Mouse (Mus musculus): ENCODE data around the gene Pcdh10. TPM values are rescaled to one million over a fixed set of nuclear protein-coding genes. Genes with fewer than 3 reads are reported as not detected.

Pcdh10 gene
- not detected for polyA plus RNA-seq (2014; fragmentation: Illumina TruSeq; extraction: RNeasy Lipid Tissue Mini Kit (QIAGEN cat#74804); ENCODE audit: low read depth, low replicate concordance)

DNA sequence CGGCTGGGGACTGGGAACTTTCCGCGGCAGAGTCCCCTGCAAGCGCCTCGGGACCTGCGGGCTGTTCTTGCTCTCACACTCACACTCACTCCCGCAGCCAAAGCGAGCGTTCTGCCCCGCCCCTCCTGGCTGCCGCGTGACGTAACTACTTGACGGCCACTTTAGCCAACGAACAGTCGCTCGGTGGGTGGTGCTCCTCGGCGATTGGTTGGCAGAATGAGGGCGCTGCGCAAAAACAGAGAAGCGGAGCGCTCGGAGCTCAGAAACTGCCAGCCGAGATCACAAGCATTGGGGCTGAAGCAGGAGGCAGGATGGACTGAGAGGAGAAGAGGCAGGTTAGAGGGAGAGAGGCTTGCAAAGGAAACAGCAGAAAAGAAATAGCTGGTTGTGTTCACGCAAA, at the start of gene Pcdh10:
TSS of gene Pcdh10 (plus strand) at position 254 of the 400 bp plus-strand sequence.

